Mouse (Mus musculus) embryonic facial prominence, embryonic 13.5 days (tissue): ENCODE data around the gene Dnajb1. TPM values are rescaled to one million over a fixed set of nuclear protein-coding genes. Genes with fewer than 3 reads are reported as not detected.

Source experiments
- ATAC-seq: fragments of 200-750 bp; cut with Nextera tagmentation; 2 replicates; pipeline ENCODE4 v1.8.0; 2017; ENCODE audit warnings: low read depth; ENCODE audit not compliant: insufficient number of reproducible peaks, insufficient read depth, low FRiP score, low TSS enrichment
- H3K27ac ChIP-seq: fragments of 300-500 bp; sonication (generic); 2 replicates; pipeline ENCODE4 v1.5.1; 2015; ENCODE audit warnings: moderate library complexity, mild to moderate bottlenecking, inconsistent platforms
- H3K27me3 ChIP-seq: fragments of 300-500 bp; sonication (generic); 2 replicates; pipeline ENCODE4 v1.6.1; 2015; ENCODE audit warnings: mild to moderate bottlenecking, inconsistent platforms
- H3K36me3 ChIP-seq: fragments of 300-500 bp; sonication (generic); 2 replicates; pipeline ENCODE4 v1.6.1; 2015; ENCODE audit warnings: mild to moderate bottlenecking, inconsistent platforms
- H3K4me1 ChIP-seq: fragments of 300-500 bp; sonication (generic); 2 replicates; pipeline ENCODE4 v1.6.1; 2015; ENCODE audit warnings: inconsistent platforms
- H3K4me2 ChIP-seq: fragments of 300-500 bp; sonication (generic); 2 replicates; pipeline ENCODE4 v1.6.1; 2015; ENCODE audit warnings: moderate library complexity, mild to moderate bottlenecking, inconsistent platforms
- H3K4me3 ChIP-seq: fragments of 300-500 bp; sonication (generic); 2 replicates; pipeline ENCODE4 v1.5.1; 2015; ENCODE audit warnings: mild to moderate bottlenecking, inconsistent platforms
- H3K9ac ChIP-seq: fragments of 300-500 bp; sonication (generic); 2 replicates; pipeline ENCODE4 v1.6.1; 2015; ENCODE audit warnings: mild to moderate bottlenecking, inconsistent platforms
- H3K9me3 ChIP-seq: fragments of 300-500 bp; sonication (generic); 2 replicates; pipeline ENCODE4 v1.6.1; 2016; ENCODE audit warnings: inconsistent platforms
- WGBS: fragments of 180-500 bp; shearing (Covaris S2); methylation state at CpG from one replicate; pipeline ENCODE4 v1.1.7; 2015; ENCODE audit warnings: mixed read lengths; 5-methylcytosine and 5-hydroxymethylcytosine counted together
- polyA plus RNA-seq: library from polyadenylated mRNA; unstranded; fragments of >200 nt; fragmentation: Nextera tagmentation; extraction: Ambion mirVana; gene quantifications from 2 replicates; pipeline ENCODE4 v1.2.1, GENCODE M21; 2015

Gene Dnajb1
- polyA plus RNA-seq, 1 experiment from 2014 or later: 68.8 TPM

- 92% methylated on average over 10 of the region's 10 CpGs for WGBS
- Histone ChIP-seq H3K4me2 (no peak overlapping the region), H3K36me3 (peaks cover 55% of the 10 kb centered on the region), H3K4me3 (no peak overlapping the region), H3K27ac (no peak overlapping the region), H3K9me3 (no peaks in the 10 kb centered on the region), H3K9ac (no peak overlapping the region), H3K27me3 (no peaks in the 10 kb centered on the region), H3K4me1 (peaks cover 42% of the 10 kb centered on the region)
- ATAC-seq: no peak
Observed at GRCm38 (mm10) chr8:83571791-83572190, 36.2 kb upstream of the Dnajb1 start.

GRCm38 (mm10) chr8:83572246-83572812 is 35.7 kb upstream of the Dnajb1 start:
- H3K36me3 ChIP-seq: peaks cover 55% of the 10 kb centered on the region
- no peaks in the 10 kb centered on the region for H3K27me3 ChIP-seq
- H3K27ac ChIP-seq: no peak overlapping the region
- H3K4me1 ChIP-seq: peaks cover 45% of the 10 kb centered on the region
- H3K9me3 ChIP-seq: no peaks in the 10 kb centered on the region
- ATAC-seq: no peak
- no peak overlapping the region for H3K4me2 ChIP-seq
- no peak overlapping the region for H3K4me3 ChIP-seq
- H3K9ac ChIP-seq: no peak overlapping the region
- 87% methylated on average over 5 of the region's 5 CpGs for WGBS

GRCm38 (mm10) chr8:83573140-83573875 is 34.7 kb upstream of the Dnajb1 start:
- Histone ChIP-seq H3K9ac (no peak overlapping the region), H3K4me3 (no peak overlapping the region), H3K4me1 (peaks cover 43% of the 10 kb centered on the region), H3K27me3 (no peaks in the 10 kb centered on the region), H3K27ac (0 out of 2 replicates have a peak overlapping the region, but pooled peaks have one; percentile 11), H3K9me3 (no peaks in the 10 kb centered on the region), H3K36me3 (peaks cover 55% of the 10 kb centered on the region), H3K4me2 (no peak overlapping the region)
- no peak for ATAC-seq
- WGBS: 72% methylated on average over 18 of the region's 18 CpGs

- Histone ChIP-seq H3K4me1 (peaks cover 57% of the 10 kb centered on the region), H3K27ac (peak overlapping the region; percentile 34; the same call in 1 of the 2 replicates), H3K36me3 (peaks cover 55% of the 10 kb centered on the region)
Observed at GRCm38 (mm10) chr8:83574631-83575315, 33.2 kb upstream of the Dnajb1 start.

GRCm38 (mm10) chr8:83575561-83576515 is 32.2 kb upstream of the Dnajb1 start:
- Histone ChIP-seq H3K36me3 (peaks cover 52% of the 10 kb centered on the region), H3K27me3 (no peaks in the 10 kb centered on the region), H3K9me3 (no peaks in the 10 kb centered on the region), H3K4me1 (peaks cover 59% of the 10 kb centered on the region), H3K4me3 (no peak overlapping the region), H3K27ac (peak overlapping the region; percentile 76), H3K9ac (peak overlapping the region; percentile 49; the same call in 1 of the 2 replicates), H3K4me2 (no peak overlapping the region)
- ATAC-seq: no peak
- WGBS: 61% methylated on average over 17 of the region's 17 CpGs

More at GRCm38 (mm10) chr8:83574631-83575315, 33.2 kb upstream of the Dnajb1 start:
- H3K4me3 ChIP-seq: no peak overlapping the region
- H3K27me3 ChIP-seq: no peaks in the 10 kb centered on the region
- no peaks in the 10 kb centered on the region for H3K9me3 ChIP-seq
- no peak overlapping the region for H3K4me2 ChIP-seq
- no peak for ATAC-seq
- peak overlapping the region; percentile 40; the same call in 1 of the 2 replicates for H3K9ac ChIP-seq
- WGBS: 80% methylated on average over 15 of the region's 15 CpGs

GRCm38 (mm10) chr8:83576516-83576895 is 31.5 kb upstream of the Dnajb1 start:
- ATAC-seq: no peak
- Histone ChIP-seq H3K27ac (no peak overlapping the region; the same call in 1 of the 2 replicates), H3K4me3 (no peak overlapping the region), H3K4me2 (no peak overlapping the region), H3K27me3 (no peaks in the 10 kb centered on the region), H3K4me1 (peaks cover 59% of the 10 kb centered on the region), H3K9me3 (no peaks in the 10 kb centered on the region), H3K9ac (no peak overlapping the region), H3K36me3 (peaks cover 48% of the 10 kb centered on the region)
- WGBS: 45% methylated on average over 3 of the region's 4 CpGs

GRCm38 (mm10) chr8:83576921-83577320 is 31.1 kb upstream of the Dnajb1 start:
- H3K4me2 ChIP-seq: no peak overlapping the region
- no peak overlapping the region for H3K9ac ChIP-seq
- peaks cover 44% of the 10 kb centered on the region for H3K36me3 ChIP-seq

GRCm38 (mm10) chr8:83577384-83577791 is 30.6 kb upstream of the Dnajb1 start:
- Histone ChIP-seq H3K27ac (0 out of 2 replicates have a peak overlapping the region, but pooled peaks have one; percentile 2), H3K9me3 (no peaks in the 10 kb centered on the region), H3K4me2 (no peak overlapping the region), H3K4me3 (no peak overlapping the region), H3K4me1 (peaks cover 61% of the 10 kb centered on the region), H3K36me3 (peaks cover 40% of the 10 kb centered on the region), H3K9ac (no peak overlapping the region), H3K27me3 (no peaks in the 10 kb centered on the region)
- WGBS: 53% methylated on average over 9 of the region's 9 CpGs
- no peak for ATAC-seq

More at GRCm38 (mm10) chr8:83576921-83577320, 31.1 kb upstream of the Dnajb1 start:
- Histone ChIP-seq H3K9me3 (no peaks in the 10 kb centered on the region), H3K4me3 (no peak overlapping the region), H3K27me3 (no peaks in the 10 kb centered on the region), H3K27ac (peak overlapping the region; percentile 2; the same call in 1 of the 2 replicates), H3K4me1 (peaks cover 59% of the 10 kb centered on the region)
- ATAC-seq: no peak
- WGBS: 38% methylated on average over 4 of the region's 4 CpGs

GRCm38 (mm10) chr8:83578131-83579055 is 29.6 kb upstream of the Dnajb1 start:
- H3K4me1 ChIP-seq: peaks cover 61% of the 10 kb centered on the region
- no peaks in the 10 kb centered on the region for H3K9me3 ChIP-seq
- H3K36me3 ChIP-seq: peaks cover 36% of the 10 kb centered on the region
- no peak for ATAC-seq
- WGBS: 73% methylated on average over 17 of the region's 17 CpGs
- H3K4me3 ChIP-seq: no peak overlapping the region
- no peaks in the 10 kb centered on the region for H3K27me3 ChIP-seq
- H3K9ac ChIP-seq: peak overlapping the region; percentile 36; the same call in 1 of the 2 replicates
- H3K27ac ChIP-seq: no peak overlapping the region; the same call in 1 of the 2 replicates
- no peak overlapping the region for H3K4me2 ChIP-seq

- 0 out of 2 replicates have a peak overlapping the region, but pooled peaks have one; percentile 16 for H3K9ac ChIP-seq
- 0 out of 2 replicates have a peak overlapping the region, but pooled peaks have one; percentile 12 for H3K27ac ChIP-seq
- peaks cover 33% of the 10 kb centered on the region for H3K36me3 ChIP-seq
- H3K27me3 ChIP-seq: no peaks in the 10 kb centered on the region
- peaks cover 52% of the 10 kb centered on the region for H3K4me1 ChIP-seq
- 86% methylated on average over 8 of the region's 8 CpGs for WGBS
- ATAC-seq: no peak
- no peak overlapping the region for H3K4me3 ChIP-seq
- H3K9me3 ChIP-seq: no peaks in the 10 kb centered on the region
- H3K4me2 ChIP-seq: no peak overlapping the region
Observed at GRCm38 (mm10) chr8:83579676-83580075, 28.3 kb upstream of the Dnajb1 start.
